Mouse (Mus musculus) cerebellum, postnatal 14 days (tissue): ENCODE data around the gene Heatr5b.
"Not testable (repeated sequence)": the region's sequence is repeated elsewhere in the genome, so short reads cannot be mapped to it uniquely, and the experiment has no call there.

Source experiments
- DNase-seq, 2 experiments: peaks; one replicate each; pipeline ENCODE4 v3.0.0; 2021; ENCODE audit warnings: mixed read lengths in 2 of 2

The Heatr5b gene

DNA sequence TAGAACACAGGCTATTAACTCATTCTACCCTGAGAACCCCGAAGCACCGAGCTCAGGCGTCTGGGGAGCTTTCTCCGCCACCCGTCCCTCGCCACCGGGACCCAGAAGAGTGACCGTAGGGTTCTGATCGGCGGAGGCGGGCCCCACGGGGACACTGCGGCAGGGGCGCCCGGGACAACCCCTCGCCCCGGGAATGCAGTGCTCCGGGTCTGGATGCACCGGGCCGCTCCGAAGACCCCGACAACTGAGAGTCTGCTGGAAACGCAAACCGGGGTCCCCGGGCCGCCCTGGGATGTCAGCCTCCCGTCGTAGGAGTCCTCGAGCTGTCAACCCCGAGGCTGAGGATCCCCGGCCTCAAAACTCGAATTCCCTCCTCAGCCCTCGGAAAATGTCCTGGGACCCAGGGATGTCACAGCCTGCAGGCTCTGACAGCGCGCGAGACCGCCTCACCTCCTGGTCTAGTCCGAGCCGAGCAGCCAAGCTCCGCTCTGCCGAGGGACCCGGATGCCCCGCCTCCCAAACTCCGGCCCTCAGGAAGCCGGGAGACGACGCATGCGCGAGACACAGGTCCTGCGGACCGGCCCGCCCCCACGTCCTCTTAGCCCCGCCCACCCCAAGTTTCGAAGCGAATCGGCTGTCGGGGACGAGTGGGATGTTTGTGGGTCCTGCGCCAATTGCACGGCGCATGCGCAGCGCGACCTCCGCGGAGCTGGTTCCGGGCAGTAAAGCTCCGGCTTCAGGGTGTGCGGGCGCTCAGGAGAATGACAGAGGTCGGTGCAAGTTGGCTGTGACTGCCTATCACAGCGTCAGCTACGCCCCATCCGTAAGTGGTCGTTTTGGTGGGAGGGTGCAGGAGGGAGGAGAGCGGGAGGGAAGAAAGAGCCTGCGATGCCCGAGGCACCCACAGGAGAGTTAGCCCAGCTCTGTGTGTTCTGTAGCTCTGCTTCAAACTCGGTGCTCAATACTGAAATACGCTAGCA lies at the start of gene Heatr5b, which contains the start of gene Gpatch11:
Heatr5b (minus strand) TSS at position 509 of the 980 bp plus-strand sequence.
Gpatch11 (plus strand) TSS at position 712 of the 980 bp plus-strand sequence.
- DNase-seq, result peak; percentile 100

DNA sequence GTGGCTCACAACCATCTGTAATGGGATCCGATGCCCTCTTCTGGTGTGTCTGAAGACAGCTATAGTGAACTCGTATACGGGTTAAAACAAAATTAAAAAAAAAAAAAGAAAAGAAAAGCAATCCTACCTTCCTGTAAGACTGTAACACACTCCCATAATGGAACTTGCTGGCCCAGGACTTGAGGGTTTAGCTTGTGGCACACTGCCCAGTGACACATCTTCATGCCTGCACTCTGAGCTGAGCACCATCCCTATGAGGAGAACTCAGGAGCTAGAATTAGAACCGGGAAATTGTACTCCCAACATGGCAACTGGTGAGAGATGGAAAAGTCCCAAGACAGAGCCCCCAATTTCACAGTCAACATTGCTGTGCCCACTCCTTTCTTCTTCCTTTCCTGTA lies 48.1 kb upstream of the Heatr5b start:
- no peak for DNase-seq

DNA sequence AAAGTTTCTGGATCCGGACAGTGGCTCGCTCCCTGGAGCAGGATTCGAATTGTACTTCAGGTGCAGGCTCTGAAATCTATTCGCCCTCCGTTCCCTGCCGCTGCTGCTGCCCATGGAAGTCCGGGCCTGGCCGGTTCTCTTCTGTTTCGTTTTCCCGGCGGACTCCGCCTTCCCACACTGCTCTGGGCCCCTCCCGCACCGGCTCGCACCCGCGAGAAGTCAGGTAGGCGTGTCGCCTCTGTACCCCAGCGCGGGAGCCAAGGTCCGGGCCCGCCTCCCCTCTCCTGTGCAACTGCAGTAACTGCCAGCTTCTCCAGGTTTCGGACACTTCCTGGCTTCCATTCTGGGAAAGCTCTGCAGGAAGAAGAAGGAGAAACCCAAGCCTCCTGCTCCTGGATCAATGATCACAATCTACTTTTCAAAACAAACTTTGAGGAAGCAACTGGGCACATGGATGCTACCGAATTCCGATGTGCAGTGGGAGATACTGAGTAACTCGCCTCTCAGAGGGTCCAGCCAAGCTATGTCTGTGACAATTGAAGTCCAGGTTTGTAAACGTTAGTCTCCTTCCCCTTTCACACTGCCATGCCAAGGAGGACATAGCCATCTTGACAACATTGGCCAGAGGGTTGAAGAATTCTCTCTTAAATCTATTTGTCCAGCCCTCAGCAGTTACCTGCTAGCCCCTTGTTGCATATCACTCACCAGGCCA lies 47.4 kb upstream of the Heatr5b start, which contains the start of gene Eif2ak2:
Eif2ak2 (minus strand) TSS at position 173 of the 712 bp plus-strand sequence.
- peak; percentile 68 to 71 for DNase-seq

DNA sequence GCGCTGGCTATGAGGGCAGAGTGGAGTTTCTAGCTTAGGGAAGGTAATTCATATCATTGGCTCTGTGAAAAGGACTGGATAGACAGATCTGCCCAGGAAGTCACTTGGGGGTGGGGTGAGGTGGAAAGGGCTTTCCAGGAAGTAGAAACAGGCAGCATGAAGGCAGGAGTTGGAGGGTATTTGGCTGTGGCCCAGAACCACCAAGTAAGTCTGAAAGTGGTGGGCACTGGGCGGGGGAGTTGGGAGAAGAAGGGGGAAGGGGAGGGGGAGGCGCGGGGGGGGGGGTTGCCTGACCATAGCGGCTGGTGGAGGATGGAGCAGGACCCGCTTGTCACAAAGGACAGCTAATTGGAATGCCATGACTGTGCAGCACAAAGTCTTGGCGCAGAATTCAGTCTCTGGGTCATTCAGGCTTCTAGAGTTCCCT lies 46.7 kb upstream of the Heatr5b start:
- DNase-seq, result peak in 1 of 2 experiments; percentile 20

DNA sequence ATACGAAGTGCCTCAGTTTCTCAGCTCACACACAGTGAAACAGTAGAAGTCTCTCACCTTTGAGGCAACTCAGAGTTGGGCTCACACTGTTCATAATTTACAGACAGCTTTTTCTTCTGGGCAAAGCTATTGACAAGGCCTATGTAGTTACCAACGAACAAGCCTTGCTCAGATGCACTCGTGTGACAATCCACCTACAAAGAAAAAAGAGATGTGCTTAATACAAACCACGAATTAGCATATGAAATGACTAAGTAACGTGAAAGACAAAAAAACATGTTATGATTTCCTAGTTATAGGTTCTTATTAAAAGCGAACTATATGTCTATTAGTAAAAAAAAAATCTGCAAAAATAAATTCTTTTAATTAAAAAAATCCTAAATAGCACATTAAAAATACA lies 38.7 kb upstream of the Heatr5b start:
- no peak for DNase-seq

DNA sequence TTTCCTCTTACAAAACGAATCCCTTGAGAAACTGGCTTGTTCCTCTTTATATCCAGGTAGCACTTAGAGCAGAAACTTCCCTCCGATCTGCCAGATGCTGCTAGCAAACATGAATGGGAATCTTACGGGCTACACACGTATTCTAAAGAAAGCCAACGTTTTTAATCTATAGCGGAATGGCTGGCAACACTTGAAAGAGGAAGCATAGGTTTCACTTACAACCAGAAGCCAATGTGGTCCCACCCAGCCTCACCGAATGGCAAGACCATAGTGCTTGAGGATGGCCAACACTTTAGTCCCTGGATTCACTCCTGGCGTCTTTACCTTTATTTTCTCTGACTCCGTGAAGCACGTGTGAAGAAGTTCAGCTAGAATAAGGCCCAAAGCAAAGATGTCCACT lies 21.1 kb upstream of the Heatr5b start:
- DNase-seq, result no peak

DNA sequence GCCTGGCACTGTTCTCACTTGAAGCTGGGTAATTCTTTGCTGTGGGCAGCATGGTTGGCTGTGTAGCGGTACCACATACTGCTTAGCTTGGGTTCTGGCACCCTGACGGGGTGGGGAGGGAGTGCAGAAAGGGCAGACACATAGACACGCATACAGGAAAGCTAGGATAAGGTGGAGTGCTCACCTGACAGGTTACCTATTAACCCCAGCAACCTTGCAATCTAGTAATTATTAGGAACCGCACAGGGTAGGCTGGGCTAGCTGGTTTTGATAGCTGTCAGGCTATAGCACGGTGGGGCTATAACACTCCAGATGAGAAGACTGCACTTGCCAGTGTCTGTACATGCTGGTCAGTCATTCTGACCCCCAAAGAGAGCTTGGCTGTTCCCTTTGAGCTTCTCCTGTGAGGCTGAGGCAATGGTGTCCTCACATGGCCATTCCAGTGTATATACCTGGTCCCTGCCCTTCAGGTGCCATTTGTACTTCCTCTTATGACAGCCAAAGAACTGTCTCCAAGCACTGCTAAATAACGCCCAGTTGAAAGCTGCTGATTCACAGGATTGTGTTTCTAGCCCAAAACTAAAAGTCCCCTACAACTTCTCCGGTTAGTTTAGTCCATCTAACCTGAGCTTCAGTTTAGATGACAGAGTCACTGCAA lies 7.2 kb upstream of the Heatr5b start:
- no peak for DNase-seq

DNA sequence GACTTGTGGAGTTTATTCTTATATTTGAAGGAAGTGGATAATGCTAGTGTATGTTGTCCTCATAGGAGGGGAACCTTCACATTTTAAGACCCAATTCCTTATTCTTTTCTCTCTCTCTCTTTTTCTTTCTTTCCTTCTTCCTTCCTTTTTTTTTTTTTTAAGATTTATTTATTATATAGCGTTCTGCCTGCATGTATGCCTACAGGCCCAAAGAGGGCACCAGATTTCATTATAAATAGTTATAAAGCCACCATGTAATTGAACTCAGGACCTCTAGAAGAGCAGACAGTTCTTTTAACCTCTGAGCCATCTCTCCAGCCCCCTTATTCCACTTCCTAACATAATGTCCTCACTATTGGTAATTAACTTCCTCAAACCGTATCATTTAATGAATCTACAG lies 892 bp upstream of the Heatr5b start:
- DNase-seq, result no peak

DNA sequence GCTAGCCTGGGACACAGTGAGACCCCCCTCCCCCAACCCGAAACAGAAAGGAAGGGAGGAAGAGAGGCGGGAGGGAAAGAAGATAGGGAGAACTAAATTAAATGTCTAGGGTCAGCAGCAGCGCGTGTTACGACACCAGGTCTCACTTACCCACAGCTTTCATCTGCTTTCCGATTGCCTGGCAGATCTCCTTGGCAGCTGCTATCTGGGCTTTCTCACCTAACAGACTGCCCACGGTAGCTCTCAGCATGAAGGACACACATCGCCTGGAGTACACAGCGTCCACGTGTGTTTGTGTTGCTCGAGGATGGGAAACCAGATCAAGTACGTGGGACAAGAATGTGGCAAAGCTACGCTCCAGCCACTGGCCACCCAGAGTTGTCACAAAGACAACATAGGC lies 10.8 kb downstream of the Heatr5b start:
- no peak for DNase-seq

DNA sequence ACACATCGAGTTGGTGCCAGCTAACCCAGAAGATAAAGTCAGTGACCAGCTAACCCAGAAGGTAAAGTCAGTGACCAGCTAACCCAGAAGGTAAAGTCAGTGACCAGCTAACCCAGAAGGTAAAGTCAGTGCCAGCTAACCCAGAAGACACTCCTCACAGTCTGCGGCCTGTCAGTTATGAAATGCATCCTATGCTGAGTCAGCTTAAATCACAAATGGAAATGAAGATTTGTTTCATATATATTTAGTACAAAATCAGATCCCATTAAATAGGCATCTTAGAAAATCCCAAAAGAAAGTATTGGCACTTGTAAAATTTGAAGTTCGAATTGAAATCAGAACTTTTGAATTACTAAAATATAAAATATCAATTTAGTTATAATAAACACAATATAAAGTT lies 25.6 kb downstream of the Heatr5b start:
- DNase-seq, result no peak

DNA sequence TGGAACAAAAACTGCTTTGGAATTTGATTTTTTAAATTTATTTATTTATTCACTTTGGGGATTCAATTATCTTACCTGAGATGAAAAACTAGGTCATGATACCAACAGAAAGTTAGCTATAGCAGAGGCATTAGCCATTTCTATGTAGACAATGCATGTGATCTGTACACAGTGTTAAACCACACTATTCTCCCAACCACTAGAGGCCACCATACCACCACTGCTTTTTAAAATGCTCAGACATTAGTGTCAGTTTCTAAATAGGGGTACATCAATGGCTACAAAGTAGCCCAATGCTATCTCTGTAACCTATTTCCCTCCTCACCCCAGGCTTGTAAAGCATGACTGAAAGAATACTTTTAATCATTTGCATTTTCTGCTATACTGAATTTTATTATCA lies 26.1 kb downstream of the Heatr5b start:
- peak; percentile 10 to 18 for DNase-seq

DNA sequence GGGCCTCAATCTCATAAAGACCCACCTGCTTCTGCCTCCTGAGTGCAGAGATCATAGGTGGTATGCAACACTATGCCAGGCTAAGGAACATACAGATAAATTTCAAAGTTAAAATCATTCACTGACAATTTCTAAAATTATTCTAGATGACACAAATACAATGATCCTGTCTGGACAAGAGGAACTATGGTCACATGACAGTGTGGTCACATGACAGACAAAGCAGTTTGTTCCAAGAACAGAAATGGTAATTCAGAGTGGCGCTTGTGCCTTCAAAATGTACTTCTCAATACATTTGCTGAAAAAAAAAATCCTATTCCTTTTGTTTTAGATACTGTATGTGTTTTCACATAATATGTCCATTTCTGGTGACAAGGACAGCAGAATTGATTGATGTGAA lies 37.9 kb downstream of the Heatr5b start:
- no peak for DNase-seq

DNA sequence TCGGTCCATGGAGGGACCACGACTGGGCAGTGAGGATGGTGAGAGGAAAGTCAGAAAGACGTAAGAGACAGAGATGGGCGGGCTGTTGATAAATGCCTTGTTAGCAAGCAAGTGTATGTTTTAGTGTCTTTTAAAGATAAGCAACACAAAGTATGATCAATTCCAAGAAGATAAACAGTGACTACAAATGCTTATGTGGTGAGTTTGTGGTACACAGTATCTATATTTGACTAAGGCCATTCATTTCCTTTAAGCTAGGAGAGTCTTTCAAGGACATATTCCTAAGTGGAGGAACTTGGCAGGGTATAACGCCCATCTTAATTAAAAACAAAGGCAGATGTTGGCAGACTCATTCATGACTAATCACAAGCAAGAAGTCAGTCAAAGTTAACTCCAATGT lies 40.8 kb downstream of the Heatr5b start:
- no peak for DNase-seq

DNA sequence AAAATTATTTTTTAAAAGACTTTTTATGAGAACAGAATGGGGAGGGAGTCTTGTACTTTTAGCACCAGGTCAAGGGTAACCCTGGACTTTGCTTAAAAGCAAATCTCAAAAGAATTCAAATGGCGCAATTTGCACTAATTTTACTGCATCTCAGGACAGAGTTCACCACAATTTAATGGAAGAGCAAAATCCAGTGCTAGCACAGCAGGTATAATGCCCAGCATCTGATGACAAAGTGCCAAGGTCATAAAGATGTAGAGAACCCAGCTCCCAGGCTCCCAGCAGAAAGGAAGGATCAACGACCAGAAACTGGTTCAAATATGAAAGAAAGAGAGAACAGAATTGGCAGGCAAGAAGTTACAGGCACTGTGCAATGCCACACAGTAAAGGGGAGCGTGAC lies 43.0 kb downstream of the Heatr5b start:
- DNase-seq, result no peak

DNA sequence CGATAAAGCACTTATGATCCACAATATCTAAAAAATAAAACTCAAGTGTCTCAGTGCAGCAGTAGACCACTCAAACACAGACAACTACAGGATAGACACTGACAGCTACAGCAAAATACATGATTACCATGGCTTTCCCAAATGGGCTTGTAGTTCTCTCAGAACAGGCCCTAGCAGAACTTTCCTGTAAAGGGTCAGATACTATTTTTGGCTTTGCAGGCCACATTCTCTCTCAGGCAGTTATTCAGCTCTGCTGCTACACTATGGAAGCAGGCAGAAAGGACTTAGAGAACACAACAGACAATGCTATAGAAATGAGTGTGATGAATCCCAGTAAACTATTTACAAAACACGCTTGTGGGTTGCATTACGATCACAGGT lies 43.5 kb downstream of the Heatr5b start:
- no peak for DNase-seq

DNA sequence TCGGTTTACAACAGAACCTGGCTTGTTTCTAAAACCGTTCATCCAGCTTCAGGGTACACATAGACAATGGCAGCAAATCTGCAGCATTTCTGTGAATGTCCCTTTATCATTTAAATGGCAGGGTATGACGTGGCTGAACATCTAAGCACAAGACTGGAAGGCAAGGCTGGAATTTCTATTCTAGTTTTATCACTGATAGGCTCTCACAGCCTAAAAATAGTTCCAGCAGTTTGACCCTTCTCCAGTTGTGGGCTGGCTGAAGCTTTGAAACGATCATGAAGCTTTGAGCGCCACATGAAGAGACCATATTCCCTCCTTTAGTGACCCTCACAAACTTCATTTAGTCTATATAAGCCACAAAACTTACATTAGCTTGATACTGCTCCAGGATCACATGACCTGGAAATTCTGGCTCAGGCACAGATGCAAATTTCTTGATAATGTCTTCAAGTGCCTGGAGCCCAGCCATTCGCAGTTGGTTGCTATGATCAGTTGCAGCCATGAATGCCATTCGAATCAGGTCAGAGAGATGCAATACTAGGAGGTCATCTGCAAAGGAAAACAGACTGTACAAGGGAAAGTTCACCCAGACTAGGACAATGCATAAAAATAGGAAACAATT lies 44.0 kb downstream of the Heatr5b start:
- no peak for DNase-seq

DNA sequence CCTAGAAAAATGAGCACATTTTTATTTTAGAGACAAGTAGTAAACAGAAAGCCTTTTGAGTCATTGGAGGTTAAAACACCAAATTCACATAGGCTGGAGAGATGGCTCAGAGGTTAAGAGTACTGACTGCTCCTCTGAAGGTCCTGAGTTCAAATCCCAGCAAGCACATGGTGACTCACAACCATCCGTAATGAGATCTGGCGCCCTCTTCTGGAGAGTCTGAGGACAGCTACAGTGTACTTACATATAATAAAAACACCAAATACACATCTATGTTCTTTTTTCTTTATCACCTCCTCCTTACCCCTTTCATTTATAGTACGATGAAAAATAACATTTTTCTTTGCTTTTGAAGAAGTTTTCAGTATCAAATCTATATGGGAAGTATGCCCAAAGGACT lies 46.9 kb downstream of the Heatr5b start:
- DNase-seq, result not testable (repeated sequence)

DNA sequence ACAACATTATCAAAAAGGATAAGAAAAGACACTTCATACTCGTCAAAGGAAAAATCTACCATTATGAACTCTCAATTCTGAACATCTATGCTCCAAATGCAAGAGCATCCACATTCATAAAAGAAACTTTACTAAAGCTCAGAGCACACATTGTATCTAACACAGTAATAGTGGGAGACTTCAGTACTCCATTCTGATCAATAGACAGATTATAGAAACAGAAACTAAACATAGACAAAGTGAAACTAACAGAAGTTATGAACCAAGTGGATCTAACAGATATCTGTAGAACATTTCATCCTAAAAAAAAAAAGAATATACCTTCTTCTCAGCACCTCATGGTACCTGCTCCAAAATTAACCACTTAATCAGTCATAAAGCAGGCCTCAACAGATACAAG lies 56.4 kb downstream of the Heatr5b start:
- no peak for DNase-seq

DNA sequence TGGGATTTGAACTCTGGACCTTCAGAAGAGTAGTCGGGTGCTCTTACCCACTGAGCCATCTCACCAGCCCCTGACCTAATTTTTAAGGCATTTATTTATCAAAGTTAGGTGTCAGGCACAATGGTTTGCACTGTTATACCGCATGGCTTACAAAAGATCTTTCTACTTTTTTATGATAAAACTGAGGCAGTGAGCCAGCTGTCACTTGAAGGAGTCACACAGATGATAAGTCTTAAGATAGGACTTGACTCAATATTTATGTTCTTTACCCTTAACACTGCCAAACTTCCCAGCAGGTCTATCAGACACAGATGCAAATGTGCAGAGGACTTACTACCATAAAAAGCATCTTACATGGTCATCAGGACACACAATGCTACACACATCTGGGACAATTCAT lies 62.8 kb downstream of the Heatr5b start:
- no peak for DNase-seq

DNA sequence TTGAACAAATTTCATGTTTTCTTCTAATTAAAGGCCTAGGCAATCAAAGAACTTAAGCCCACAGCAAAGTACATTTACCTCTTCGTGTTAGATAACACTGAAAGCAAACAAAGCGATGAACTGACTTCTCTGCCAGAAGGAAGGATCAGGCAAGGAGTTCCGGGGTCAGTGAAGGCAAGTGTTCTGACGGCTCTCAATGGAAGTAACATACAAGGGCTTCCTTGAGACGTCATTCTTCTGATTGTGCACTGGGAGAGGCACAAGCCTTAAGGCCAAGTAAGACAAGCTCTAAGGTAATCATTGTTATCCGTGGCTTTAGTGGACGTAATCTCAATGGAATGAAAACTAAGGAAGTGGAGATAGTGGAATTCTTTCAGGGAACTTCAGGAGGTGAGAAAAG lies 64.2 kb downstream of the Heatr5b start:
- no peak for DNase-seq

DNA sequence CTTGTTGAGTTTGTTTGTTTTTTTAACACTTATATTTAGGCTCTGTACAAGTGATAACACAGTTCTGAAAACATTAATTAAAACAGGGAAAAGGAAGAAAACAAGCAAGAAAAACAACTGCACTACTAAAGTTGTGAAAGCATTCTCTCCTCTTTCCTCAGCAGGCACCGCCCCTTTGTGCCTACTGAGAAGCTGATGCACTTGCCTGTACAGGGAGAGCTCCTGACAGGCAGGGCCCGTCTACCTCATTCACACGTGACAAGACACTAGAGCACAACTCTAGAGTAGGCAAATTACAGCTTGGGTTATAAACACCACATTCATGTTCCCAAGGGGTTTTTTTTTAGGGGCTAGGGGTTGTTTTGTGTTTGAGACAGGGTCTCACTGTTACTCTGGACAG lies 65.8 kb downstream of the Heatr5b start:
- no peak for DNase-seq

DNA sequence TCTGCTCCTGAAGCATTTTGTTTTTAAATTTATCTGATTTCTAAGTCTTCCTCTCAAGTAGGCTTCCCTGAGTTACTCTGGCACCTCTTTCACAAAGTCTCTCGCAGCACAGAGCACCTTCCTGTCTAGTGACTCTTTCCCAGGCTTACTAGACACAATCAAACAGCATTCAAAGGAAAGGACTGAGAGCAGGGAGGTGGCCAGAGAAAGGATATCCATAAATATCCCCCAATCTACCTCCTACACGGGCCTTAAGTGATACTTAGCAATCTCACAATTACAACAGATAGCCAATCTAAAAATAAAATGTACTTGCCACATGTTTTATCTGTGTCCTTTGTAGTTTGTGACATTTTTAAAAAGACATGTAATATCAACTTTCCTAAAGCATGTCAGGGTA lies 66.2 kb downstream of the Heatr5b start:
- DNase-seq, result no peak

DNA sequence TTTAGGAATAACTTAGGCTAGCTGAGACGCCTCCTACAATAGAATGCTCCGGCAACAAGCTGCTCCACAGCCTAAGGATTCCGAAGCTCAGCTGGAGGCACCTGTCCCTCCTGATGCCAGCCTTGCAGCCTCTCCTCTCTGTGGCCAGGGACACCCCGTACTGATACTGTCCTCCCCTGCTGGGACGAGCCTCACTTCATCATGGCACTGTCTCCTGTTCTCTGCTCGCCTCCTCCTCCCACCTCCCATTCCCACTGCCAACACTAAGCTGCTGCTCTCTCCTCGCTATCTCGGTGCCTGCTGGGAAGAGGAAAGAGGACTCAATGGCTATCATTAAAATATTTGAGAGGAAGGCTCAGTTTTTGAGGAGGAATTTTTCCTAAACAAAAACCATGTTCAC lies 67.6 kb downstream of the Heatr5b start:
- DNase-seq, result no peak
